Mouse (Mus musculus): Measurements from ENCODE around the gene Nptxr. TPM values are rescaled to one million over a fixed set of nuclear protein-coding genes. Genes with fewer than 3 reads are reported as not detected.

Gene Nptxr
- total RNA-seq, 2 experiments from 2014 or later, result 800 to 830 TPM

GRCm38 (mm10) chr15:79796256-79796655 is 8.3 kb downstream of the Nptxr start:
- intact Hi-C loops (cut with DNase I), result loop anchor here (2.0 kb wide), 1 partner anchor 31 kb away; no protein-coding TSS in a partner anchor

GRCm38 (mm10) chr15:79794173-79794572 is 10.4 kb downstream of the Nptxr start:
- no peak for DNase-seq (ENCODE audit: low spot score in 2 of 2)

More at GRCm38 (mm10) chr15:79796256-79796655, 8.3 kb downstream of the Nptxr start:
- peak; percentile 79 to 80 for DNase-seq (ENCODE audit: low spot score in 2 of 2)

DNA sequence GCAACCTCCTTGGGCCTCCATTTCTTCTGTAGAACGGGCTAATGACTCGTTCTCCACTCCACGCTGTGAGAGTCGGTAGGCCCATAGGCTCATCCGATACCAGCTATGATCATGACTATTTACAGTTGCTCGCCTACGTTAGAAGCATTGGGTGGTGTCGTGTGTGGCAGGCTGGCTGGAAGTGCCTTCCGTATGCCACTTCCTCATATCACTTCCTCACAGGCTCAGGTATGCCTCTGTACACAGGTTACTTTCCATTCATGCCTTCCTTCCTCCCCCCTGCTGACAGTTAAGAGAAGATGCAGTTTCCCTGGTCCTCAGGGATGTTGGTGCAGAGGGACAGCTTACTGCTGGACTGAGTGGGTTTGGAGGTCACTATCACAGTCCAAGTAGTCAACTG is 11.5 kb downstream of the Nptxr start:
- intact Hi-C loops (cut with DNase I), result no loop called here
- no peak for DNase-seq (ENCODE audit: low spot score in 2 of 2)

More at GRCm38 (mm10) chr15:79794173-79794572, 10.4 kb downstream of the Nptxr start:
- intact Hi-C loops (cut with DNase I), result no loop called here

DNA sequence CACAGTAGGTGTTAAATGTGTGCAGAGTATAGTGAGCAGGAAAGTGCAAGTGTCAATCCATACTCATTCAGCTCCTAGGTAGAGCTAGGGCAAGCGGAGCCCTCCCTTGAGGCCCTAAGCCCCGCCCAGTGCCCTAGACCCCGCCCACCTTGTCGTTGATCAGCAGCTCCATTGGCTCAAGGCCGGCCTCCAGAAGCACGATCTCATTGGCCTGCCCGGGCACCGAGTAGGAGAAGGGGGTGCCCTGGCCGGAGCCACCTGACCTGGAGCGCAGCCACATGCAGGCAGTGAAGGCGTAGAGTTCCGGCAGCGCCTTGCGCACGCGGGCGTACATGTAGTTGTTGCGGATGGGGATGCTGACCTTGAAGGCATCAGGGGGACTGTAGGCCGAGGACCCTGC is 12.1 kb downstream of the Nptxr start:
- DNase-seq (ENCODE audit: low spot score in 2 of 2), result no peak

GRCm38 (mm10) chr15:79791502-79791901 is 13.1 kb downstream of the Nptxr start:
- DNase-seq (ENCODE audit: low spot score in 2 of 2), result no peak
- intact Hi-C loops (cut with DNase I), result no loop called here

More for the DNA sequence above, 12.1 kb downstream of the Nptxr start:
- intact Hi-C loops (cut with DNase I), result no loop called here

DNA sequence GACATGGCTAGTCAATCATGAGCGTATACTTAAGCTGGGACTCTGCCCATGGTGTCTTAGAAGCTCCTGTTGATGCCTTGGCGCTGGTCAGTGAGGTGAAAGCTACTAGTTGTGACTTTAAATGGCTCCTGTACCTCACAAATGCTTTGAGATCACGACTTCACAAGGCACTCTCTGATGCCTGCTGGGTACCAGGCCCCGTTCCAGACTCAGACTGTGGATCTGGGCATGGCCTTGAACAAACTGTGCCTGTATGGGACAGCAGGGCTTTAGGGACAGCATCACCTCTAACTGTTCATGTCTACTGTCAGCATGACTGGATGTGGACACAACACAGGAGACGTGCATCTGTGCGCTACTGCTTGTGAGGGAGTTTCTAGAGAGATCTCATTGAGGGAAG is 13.7 kb downstream of the Nptxr start:
- intact Hi-C loops (cut with DNase I), result no loop called here
- no peak for DNase-seq (ENCODE audit: low spot score in 2 of 2)

GRCm38 (mm10) chr15:79790111-79790510 is 14.5 kb downstream of the Nptxr start:
- intact Hi-C loops (cut with DNase I), result no loop called here
- DNase-seq (ENCODE audit: low spot score in 2 of 2), result no peak

- no peak for DNase-seq (ENCODE audit: low spot score in 2 of 2)
- intact Hi-C loops (cut with DNase I), result no loop called here
These were observed 16.8 kb downstream of the Nptxr start for GRCm38 (mm10) chr15:79787815-79788214.

GRCm38 (mm10) chr15:79785056-79785455 is 19.5 kb downstream of the Nptxr start:
- no peak for DNase-seq (ENCODE audit: low spot score in 2 of 2)
- intact Hi-C loops (cut with DNase I), result no loop called here

DNA sequence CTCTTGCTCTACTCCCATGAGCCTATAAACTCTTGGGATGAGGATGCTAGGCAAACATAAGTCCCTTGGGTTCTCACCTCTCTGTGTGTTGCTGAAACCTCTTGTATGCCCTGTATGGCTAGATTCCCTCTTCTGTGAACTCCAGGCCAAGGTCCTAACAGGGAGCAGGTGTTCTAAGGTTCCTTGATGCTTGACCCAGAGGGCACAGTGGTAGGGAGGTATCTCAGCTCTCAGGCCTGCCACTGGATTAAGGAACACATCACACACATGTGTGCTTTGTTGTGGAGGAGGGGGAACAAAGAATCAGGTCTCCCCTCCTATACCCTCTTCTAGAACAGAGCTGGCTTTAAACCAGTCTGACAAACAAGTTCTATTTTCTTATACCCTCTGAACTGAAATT is 26.8 kb downstream of the Nptxr start, which contains the start of gene Dnal4:
TSS of gene Dnal4 (minus strand) at position 101 of the 400 bp plus-strand sequence.
- intact Hi-C loops (cut with DNase I), result no loop called here

GRCm38 (mm10) chr15:79775662-79776061 is 28.9 kb downstream of the Nptxr start:
- DNase-seq (ENCODE audit: low spot score in 2 of 2), result peak in 1 of 2 experiments; percentile 64
- intact Hi-C loops (cut with DNase I), result no loop called here

More for the DNA sequence above, 26.8 kb downstream of the Nptxr start, which contains the start of gene Dnal4:
- DNase-seq (ENCODE audit: low spot score in 2 of 2), result no peak

DNA sequence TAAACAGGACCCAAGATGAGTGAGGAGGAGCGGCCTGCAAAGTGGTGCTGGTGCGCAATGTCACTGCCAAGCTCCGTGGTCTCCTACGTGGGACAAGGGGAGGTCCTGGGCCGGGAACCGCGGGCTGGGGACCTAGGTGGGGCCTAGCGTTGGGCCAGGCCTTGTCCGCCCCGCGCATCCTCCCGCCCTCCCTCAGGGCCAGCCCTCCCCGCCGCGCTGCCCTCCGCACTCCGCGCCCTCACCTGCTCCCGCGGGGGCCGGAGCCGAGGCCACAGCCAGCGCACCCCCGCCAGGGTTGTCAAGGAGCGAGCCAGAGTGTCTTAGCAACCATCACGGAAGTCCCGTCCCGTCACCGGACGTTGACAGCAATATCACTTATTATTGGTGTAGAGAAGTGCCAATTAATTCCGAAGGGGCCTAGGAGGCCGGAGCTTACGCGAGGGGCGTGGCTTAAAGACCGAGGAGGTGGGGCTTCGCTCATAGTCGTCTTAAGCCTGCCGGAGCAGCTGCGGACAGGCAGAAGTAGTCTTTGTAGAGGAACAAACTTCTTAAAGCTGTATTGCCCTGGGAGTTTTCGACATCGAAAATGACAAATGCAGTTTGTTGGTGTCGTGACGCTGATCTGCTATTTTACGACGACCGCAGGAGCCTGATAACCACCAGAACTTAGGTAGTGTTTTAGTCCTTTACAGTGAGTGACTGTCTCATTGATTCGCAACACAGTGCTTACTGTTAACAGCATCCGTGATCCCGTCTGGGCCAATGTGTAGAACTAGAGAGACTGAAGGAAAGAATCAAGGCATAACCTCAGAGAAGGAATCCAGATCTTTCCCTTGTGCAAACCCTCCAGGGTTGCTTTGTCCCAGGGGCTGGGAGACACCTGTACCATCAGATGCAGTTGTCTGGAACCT is 30.2 kb downstream of the Nptxr start:
- peak; percentile 91 to 95 for DNase-seq (ENCODE audit: low spot score in 2 of 2)
- intact Hi-C loops (cut with DNase I), result no loop called here

- intact Hi-C loops (cut with DNase I), result loop anchor here (2.0 kb wide), 1 partner anchor 64 kb away; the partner anchor contains the start of genes Cbx6 and Npcd
- peak in 1 of 2 experiments; percentile 63 for DNase-seq (ENCODE audit: low spot score in 2 of 2)
These were observed 33.8 kb downstream of the Nptxr start for GRCm38 (mm10) chr15:79770629-79771240.

- no peak for DNase-seq (ENCODE audit: low spot score in 2 of 2)
- intact Hi-C loops (cut with DNase I), result loop anchor here (10.0 kb wide), 1 partner anchor 246 kb away; the partner anchor contains the start of gene Pdgfb
These were observed 36.3 kb downstream of the Nptxr start for GRCm38 (mm10) chr15:79768302-79768701.

- intact Hi-C loops (cut with DNase I), result loop anchor here (10.0 kb wide), 1 partner anchor 247 kb away; the partner anchor contains the start of gene Pdgfb
- DNase-seq (ENCODE audit: low spot score in 2 of 2), result no peak
These were observed 37.1 kb downstream of the Nptxr start for GRCm38 (mm10) chr15:79767327-79767961.

DNA sequence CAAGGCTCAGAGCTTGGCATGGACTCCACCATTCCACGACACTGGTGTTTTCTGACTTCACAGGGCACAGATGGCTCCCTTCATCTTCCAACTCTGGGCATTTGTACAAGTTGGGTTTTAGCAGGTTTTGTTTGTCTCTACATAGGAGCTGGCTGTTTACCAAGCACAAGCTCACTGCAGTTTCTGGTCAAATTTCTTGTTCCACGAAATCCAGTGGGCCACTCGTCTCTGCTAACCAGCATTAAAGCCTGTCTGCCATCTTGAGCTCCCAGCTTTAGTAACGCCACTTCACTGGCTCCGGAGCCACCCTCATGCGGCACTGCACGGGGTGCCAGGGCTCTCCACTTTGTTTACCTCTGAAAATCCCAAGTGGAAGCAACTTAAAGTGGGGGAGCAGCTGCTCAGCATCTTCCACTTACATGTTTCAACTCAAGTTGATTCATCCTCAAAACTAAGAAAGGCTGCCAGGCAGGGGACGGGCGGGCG is 37.9 kb downstream of the Nptxr start:
- intact Hi-C loops (cut with DNase I), result loop anchor here (10.0 kb wide), 1 partner anchor 248 kb away; the partner anchor contains the start of gene Pdgfb
- peak in 1 of 2 experiments; percentile 69 for DNase-seq (ENCODE audit: low spot score in 2 of 2)

- DNase-seq (ENCODE audit: low spot score in 2 of 2), result no peak
- intact Hi-C loops (cut with DNase I), result loop anchor here (10.0 kb wide), 1 partner anchor 249 kb away; the partner anchor contains the start of gene Pdgfb
These were observed 38.4 kb downstream of the Nptxr start for GRCm38 (mm10) chr15:79766168-79766567.

- intact Hi-C loops (cut with DNase I), result loop anchor here (2.0 to 10.0 kb wide), 2 partner anchors 31 to 249 kb away; partner anchors contain the start of gene Pdgfb
These were observed 39.2 kb downstream of the Nptxr start for GRCm38 (mm10) chr15:79765361-79765760.

More at GRCm38 (mm10) chr15:79765361-79765760, 39.2 kb downstream of the Nptxr start:
- DNase-seq (ENCODE audit: low spot score in 2 of 2), result no peak

Measured in left cerebral cortex, postnatal 36 days (tissue).